Mouse (Mus musculus): ENCODE measurements around the gene Traf3.

The Traf3 gene

GRCm38 (mm10) chr12:111203076-111203475 is 36.9 kb downstream of the Traf3 start:
- no peak for DNase-seq (ENCODE audit: low spot score in 2 of 2)

DNA sequence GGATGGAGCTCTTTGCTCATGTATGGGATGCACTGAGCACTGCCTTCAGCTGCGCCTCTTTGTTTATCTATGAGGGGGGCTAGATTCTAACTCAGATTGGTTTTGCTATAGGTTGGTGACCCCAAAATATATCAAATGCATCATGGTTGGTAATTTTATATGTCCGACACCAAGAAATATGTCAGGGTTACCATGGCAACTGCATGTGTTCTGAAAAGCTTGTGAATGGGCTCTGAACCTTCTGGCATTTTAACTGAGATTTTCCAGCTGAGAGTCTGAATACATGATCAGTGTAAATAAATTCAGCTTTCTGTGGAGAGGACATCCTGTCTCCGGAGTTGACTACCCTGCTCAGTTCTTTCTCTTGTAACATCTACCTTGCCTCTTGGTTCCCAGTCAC is 37.8 kb downstream of the Traf3 start:
- DNase-seq (ENCODE audit: low spot score in 2 of 2) = no peak

- no peak for DNase-seq (ENCODE audit: low spot score in 2 of 2)
Observed at GRCm38 (mm10) chr12:111207641-111208040, 41.5 kb downstream of the Traf3 start.

DNA sequence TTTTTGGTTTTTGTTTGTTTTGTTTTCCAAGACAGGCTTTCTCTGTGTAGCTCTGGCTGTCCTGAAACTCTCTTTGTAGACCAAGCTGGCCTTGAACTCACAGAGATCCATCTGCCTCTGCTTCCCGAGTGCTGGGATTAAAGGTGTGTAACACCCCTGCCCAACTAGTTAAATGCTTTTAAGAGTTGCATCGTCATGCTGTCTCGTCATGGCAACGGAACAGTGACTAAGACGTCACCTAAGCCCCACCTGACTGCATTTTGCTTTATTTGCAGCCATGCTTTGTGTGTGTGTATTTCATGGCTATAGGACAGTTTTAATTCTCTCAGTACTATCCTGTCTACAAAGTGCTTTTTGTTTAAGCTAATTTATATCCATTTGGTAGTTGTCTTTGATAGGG is 45.6 kb downstream of the Traf3 start:
- no peak for DNase-seq (ENCODE audit: low spot score in 2 of 2)

GRCm38 (mm10) chr12:111218867-111219266 is 52.7 kb downstream of the Traf3 start:
- no peak for DNase-seq (ENCODE audit: low spot score in 2 of 2)

DNA sequence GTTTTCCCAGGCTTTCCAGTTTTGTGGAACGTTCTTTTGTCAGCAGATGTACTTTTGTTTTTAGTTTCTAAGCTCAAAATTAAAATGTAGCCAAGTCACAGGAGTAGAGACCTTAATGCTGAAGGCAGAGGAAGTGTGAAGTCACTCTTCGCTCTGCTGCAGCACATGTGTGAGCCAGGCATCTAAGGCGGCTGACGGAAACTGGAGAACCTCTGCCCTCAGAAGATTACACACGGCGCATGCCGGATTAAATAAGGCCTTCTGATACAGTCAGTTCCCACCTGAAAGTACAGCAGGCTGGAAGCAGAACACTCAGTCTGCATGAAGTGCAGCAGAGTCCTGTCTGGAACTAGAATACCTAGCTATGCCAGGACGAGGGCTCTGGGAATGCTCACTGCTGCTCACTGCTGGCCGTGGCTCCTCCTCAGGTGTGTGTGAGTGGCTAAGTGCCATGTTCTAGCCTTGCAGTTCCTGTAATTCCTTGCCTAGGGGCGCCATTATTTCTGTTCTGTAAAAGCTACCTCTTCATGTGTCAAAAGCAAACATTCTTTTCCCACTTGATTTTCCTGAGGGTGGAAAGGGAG is 59.1 kb downstream of the Traf3 start:
- no peak for DNase-seq (ENCODE audit: low spot score in 2 of 2)

- DNase-seq (ENCODE audit: low spot score in 2 of 2) = no peak
Observed at GRCm38 (mm10) chr12:111227410-111227809, 61.2 kb downstream of the Traf3 start.

DNA sequence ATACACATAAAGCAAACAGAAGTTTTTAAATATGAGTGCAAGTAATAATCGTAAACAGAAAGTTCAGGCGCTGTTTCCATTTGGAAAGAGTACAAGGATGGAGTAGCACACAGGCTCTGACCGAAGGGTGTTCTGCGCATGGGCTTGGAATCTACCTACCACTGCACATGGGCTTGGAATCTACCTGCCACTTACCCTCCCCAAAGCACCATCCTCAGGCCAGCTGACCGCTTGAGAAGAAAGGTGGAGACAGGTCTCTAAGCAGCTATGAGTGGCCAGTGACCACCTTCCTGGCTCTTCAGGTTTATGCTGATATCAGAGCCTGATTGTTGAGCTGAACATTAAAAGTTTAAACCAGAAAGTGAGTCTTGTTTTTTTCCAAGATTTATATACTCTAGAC is 62.3 kb downstream of the Traf3 start:
- no peak for DNase-seq (ENCODE audit: low spot score in 2 of 2)

- no peak for DNase-seq (ENCODE audit: low spot score in 2 of 2)
Observed at GRCm38 (mm10) chr12:111230793-111231192, 64.6 kb downstream of the Traf3 start.

DNA sequence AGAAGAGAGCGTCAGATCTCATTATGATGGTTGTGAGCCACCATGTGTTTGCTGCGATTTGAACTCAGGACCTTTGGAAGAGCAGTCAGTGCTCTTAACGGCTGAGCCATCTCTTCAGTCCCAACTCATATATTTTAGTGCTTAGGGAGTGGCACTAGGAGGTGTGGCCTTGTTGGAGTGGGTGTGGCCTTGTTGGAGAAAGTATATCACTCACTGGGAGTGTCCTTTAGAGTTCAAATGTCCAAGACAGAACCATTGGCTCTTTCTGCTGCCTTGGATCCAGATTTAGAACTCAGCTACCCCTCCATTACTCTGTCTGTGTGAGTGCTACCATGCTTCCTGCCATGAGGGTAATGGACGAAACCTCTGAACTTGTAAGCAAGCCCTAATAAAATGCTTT is 67.6 kb downstream of the Traf3 start:
- DNase-seq (ENCODE audit: low spot score in 2 of 2) = no peak

DNA sequence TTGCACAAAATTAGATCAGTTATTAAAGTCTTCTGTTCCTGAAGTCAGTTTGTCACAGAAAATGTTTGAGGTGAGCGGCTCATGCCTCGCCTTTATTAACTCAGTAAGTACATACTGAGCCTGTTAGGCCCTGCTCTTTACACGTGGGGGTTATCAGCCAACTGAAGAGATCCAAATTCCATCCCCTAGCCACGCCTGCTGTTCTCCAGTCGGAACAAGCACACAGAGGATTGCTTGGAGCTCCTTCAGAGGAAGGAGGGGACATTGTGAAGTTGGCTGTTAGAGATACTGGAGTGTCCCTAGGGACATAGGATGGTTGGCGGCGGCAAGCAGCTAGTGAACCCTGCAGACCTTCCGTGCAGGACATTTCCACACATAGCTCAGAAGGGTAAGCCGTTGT is 68.2 kb downstream of the Traf3 start:
- peak in 1 of 2 experiments; percentile 6 for DNase-seq (ENCODE audit: low spot score in 2 of 2)

DNA sequence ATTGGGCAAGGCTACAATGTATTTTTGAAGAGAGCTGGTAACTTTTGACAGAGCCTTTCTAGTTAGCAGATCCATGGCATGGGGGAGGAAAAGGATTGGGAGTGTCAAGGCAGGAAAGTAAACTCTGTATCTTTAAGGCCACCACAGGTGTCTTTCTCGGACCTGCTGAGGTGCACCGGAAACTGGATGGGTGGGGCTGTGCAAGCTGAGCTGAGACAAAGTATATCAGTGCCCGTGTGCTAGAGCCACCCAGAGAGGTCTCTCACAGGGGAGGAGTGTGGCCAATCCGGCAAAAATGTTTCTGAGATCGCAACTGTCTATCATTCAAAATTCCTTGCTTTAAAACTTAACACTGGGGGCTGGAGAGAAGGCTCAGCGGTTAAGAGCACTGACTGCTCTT is 69.5 kb downstream of the Traf3 start:
- no peak for DNase-seq (ENCODE audit: low spot score in 2 of 2)

DNA sequence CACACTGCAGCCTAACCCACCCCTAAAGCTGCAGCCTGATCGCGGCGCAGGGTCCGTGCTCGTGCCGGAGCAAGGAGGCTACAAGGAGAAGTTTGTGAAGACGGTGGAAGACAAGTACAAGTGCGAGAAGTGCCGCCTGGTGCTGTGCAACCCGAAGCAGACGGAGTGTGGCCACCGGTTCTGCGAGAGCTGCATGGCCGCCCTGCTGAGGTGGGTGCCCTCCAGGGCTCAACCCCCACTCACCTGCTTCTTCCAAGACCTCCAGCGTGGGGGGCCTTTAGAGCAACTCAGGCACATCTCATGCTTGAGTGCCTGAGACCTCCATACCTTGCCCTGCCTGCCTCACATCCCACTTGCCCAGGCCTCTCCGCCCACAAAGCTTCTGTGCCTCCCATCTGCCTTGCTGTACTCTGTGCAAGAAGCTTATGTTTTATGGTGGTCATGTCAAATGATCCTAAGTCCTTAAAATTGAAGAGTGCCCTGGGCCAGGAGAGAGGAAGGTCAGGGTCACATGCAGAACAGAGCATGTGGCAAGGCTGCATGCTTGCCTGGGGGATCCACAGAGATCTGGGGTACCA is 71.5 kb downstream of the Traf3 start:
- no peak for DNase-seq (ENCODE audit: low spot score in 2 of 2)

DNA sequence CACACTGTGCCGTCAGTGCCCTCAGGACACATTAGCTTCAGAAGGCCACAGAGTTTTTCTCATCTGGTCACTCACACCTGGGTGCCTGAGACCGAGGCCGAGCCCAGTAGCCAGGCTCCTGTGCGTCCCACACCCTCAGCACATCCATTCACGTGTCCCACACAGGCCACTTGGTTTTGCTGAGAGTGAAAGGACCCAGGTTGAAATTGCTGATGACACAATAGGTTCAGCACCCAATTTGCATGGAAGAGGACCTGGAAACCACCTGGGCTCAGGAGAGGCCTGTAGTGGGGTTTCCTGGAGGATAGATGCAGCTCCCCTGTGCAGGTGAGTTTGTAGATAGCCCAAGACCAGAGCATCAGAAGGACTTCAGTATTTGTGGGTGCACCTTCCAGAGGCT is 72.2 kb downstream of the Traf3 start:
- no peak for DNase-seq (ENCODE audit: low spot score in 2 of 2)

GRCm38 (mm10) chr12:111238778-111239177 is 72.6 kb downstream of the Traf3 start:
- DNase-seq (ENCODE audit: low spot score in 2 of 2) = peak; percentile 66 to 67

GRCm38 (mm10) chr12:111239930-111240329 is 73.8 kb downstream of the Traf3 start:
- no peak for DNase-seq (ENCODE audit: low spot score in 2 of 2)

DNA sequence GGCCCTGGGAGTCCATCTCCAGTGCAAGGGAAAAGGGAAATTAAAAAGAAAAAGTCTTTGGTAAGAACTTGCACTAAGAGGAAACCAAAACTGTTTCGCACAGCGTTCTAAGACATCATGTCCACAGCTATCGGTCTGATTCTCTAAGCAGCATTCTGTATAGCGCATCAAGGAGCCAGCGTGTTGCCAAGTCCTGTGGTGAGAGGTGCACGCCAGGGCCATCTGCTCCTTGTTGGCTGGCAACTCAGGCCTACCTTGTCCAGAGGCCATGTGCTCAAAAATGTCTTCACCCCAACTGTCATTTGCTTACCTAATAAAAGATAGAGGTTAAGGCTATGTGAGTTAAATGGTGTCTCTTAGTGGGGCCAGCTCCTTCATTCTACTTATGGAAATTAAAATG is 75.7 kb downstream of the Traf3 start:
- no peak for DNase-seq (ENCODE audit: low spot score in 2 of 2)

DNA sequence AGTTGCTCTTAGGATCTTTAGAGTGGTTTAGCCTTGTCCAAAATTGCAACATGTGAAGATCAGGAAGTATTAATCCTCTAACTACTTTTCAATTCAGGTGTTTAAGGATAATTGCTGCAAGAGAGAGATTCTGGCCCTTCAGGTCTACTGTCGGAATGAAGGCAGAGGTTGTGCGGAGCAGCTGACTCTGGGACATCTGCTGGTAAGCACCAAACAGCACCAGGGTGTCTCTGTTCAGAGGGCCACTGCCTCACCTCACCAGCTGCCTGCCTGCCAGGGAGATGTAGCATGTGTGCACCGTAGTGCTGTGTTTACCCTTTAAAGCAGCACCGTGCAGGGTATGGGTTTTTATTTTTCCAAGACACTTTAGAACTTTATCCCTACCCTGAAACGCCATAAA is 76.2 kb downstream of the Traf3 start:
- no peak for DNase-seq (ENCODE audit: low spot score in 2 of 2)

DNA sequence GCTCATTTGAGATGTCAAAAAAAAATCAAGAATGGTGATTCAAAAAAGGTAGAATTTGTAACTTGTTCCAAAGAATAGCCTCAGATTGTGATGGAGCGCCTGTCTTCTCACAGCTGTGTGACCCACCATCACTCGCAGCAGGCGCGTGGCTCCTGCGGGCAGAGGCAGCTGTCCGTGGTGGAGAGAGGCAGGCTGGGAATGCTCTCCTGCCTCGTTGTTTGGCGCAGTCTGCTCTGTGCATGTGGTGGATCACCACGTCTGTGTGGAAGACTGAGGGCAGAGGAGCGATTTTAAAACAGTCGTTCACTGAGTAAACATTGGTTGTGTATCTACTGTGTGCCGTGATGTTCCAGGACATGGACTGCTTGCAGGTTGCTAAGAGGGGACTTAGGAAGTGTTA is 77.6 kb downstream of the Traf3 start:
- DNase-seq (ENCODE audit: low spot score in 2 of 2) = no peak

- DNase-seq (ENCODE audit: low spot score in 2 of 2) = no peak
Observed at GRCm38 (mm10) chr12:111245070-111245469, 78.9 kb downstream of the Traf3 start.

DNA sequence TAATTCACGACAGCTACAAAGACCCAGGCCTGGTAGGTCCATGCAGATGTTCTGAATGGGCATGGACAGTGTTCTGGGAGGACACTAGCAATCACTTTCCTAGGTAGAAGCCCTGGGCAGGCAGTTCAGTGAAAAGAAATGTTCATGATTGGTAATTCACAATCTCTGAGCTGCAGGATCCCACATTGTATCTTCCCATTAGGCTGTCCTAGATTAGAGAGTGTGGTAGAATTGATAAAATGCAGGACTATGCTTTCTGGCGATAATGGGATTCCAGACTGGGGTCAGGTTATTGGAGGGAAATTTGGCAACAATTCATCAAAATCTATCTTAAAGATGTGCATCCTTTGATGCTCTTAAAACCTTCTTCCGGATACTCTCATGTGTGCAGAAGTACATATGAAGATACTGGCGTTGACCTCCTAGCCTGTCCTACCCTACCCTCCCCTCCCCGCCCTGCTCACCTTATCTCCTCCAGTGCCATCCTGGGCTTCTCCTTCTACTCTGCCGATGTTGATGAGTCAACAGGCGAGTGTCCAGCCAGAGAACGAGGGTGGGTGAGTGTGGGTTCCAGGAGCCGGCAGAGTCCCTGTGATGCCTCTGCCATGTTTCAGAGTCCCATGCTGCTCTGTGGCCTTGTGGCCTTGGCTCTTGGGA is 80.8 kb downstream of the Traf3 start:
- DNase-seq (ENCODE audit: low spot score in 2 of 2) = no peak

GRCm38 (mm10) chr12:111249095-111249494 is 82.9 kb downstream of the Traf3 start:
- no peak for DNase-seq (ENCODE audit: low spot score in 2 of 2)

- no peak for DNase-seq (ENCODE audit: low spot score in 2 of 2)
Observed at GRCm38 (mm10) chr12:111250116-111250515, 83.9 kb downstream of the Traf3 start.

DNA sequence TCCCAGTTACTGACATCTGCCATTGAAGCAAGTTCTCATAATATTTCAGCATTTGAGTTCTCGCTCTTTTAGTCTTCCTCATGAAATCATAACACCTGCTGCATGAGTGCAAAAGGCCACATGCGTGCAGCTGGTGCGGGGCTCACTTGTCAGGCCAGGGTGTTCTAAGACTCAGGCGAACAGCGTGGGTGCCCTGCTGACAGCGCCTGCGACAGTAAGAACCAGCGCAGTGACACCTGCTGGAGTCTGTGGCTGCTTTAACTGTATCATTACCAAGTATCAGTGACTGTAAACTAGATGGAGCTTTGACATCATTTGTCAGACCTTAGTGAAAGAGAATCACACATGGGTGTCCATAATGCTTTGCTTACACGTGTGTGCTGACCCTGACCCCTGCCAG is 85.1 kb downstream of the Traf3 start:
- no peak for DNase-seq (ENCODE audit: low spot score in 2 of 2)

Data from urinary bladder, postnatal 36 days (tissue).